Mouse (Mus musculus) neural tube, embryonic 14.5 days (tissue): ENCODE measurements around the gene Cux1. TPM values are rescaled to one million over a fixed set of nuclear protein-coding genes. Genes with fewer than 3 reads are reported as not detected.

Experiments used
- ATAC-seq: fragments of 200-750 bp; cut with Nextera tagmentation; 2 replicates; pipeline ENCODE4 v1.8.0; 2017; ENCODE audit warnings: low read depth, mild to moderate bottlenecking, moderate TSS enrichment, moderate library complexity
- H3K27ac ChIP-seq: fragments of 300-500 bp; sonication (generic); 2 replicates; pipeline ENCODE4 v1.5.1; 2014; ENCODE audit warnings: low read depth, mild to moderate bottlenecking, control low read depth, low read length, moderate library complexity, mixed read lengths
- H3K27me3 ChIP-seq: fragments of 300-500 bp; sonication (generic); 2 replicates; pipeline ENCODE4 v1.6.1; 2014; ENCODE audit warnings: low read length; ENCODE audit not compliant: control insufficient read depth, insufficient read depth
- H3K36me3 ChIP-seq: fragments of 300-500 bp; sonication (generic); 2 replicates; pipeline ENCODE4 v1.6.1; 2014; ENCODE audit warnings: low read length, mixed read lengths; ENCODE audit not compliant: control insufficient read depth, insufficient read depth
- H3K4me1 ChIP-seq: fragments of 300-500 bp; sonication (generic); 2 replicates; pipeline ENCODE4 v1.6.1; 2014; ENCODE audit warnings: low read length; ENCODE audit not compliant: control insufficient read depth, insufficient read depth
- H3K4me2 ChIP-seq: fragments of 300-500 bp; sonication (generic); 2 replicates; pipeline ENCODE4 v1.6.1; 2014; ENCODE audit warnings: mild to moderate bottlenecking, low read depth, low read length, control low read depth
- H3K4me3 ChIP-seq: fragments of 300-500 bp; sonication (generic); 2 replicates; pipeline ENCODE4 v1.5.1; 2014; ENCODE audit warnings: low read depth, low read length, control low read depth, mixed read lengths
- H3K9ac ChIP-seq: fragments of 300-500 bp; sonication (generic); replicated peaks from 2 replicates; pipeline ENCODE4 v1.6.1; 2014; ENCODE audit warnings: low read depth, mild to moderate bottlenecking, control low read depth, low read length, mixed read lengths
- H3K9me3 ChIP-seq: fragments of 300-500 bp; sonication (generic); 2 replicates; pipeline ENCODE4 v1.6.1; 2016; ENCODE audit warnings: low read length; ENCODE audit not compliant: control insufficient read depth
- WGBS: fragments of 180-500 bp; shearing (Covaris S2); extraction: QIAGEN DNeasy Blood & Tissue Kit; methylation state at CpG from one replicate; pipeline ENCODE4 v1.1.7; 2014; 5-methylcytosine and 5-hydroxymethylcytosine counted together
- polyA plus RNA-seq: library from polyadenylated mRNA; unstranded; fragments of >200 nt; fragmentation: Nextera tagmentation; extraction: Ambion mirVana; gene quantifications from 2 replicates; pipeline ENCODE4 v1.2.1, GENCODE M21; 2014

Gene Cux1
- polyA plus RNA-seq, 1 experiment from 2014 or later: 95.3 TPM

DNA sequence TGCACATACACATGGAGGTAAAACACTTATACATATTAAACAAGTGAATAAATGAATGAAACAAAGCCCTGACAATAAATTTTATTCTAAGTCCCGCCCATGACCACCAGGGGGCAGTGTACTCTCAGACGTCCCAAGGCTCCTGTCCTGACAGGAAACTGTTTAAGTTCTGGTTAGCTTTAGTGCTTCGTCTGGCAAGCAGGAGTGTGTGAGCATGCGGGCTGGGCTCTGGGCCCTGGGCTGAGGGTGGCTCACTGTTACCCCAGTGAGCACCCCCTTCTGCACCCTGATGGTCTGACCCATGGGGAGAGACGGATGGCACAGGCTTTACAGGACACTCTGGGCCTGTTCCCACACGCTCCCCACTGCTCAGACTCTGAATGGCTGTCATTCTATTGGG, 308.4 kb downstream of the Cux1 start:
- H3K4me3 ChIP-seq: no peak overlapping the region
- WGBS: 33% methylated on average over 6 of the region's 6 CpGs

DNA sequence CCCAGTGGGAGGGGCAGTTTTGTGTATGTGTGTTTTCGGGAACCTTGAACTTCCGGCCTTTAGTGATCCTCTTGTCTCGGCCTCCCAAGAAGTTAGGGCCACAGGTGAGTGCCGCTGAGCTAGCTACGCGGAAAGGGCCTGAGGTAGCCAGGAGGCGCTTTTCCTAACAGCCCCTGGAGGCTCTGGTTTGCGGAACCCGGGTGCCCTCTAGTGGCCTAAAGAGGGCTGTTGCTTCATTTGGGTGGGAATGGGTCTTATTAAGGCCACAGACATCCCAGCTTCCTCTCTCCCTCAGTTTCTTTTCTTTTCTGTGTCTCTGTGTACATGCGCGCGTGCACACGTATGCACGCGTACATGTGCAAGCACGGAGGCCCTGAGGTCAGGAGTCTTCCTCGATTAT, 314.4 kb downstream of the Cux1 start:
- 18% methylated on average over 17 of the region's 17 CpGs for WGBS
- H3K4me1 ChIP-seq: no peaks in the 10 kb centered on the region
- ATAC-seq: peak; percentile 60
- no peaks in the 10 kb centered on the region for H3K9me3 ChIP-seq
- H3K4me3 ChIP-seq: no peak overlapping the region
- no peaks in the 10 kb centered on the region for H3K36me3 ChIP-seq
- no peak overlapping the region for H3K4me2 ChIP-seq
- H3K27me3 ChIP-seq: no peaks in the 10 kb centered on the region
- H3K9ac ChIP-seq: no peak overlapping the region
- no peak overlapping the region for H3K27ac ChIP-seq

More for the DNA sequence above, 308.4 kb downstream of the Cux1 start:
- ATAC-seq: no peak
- no peaks in the 10 kb centered on the region for H3K27me3 ChIP-seq
- H3K9ac ChIP-seq: no peak overlapping the region
- H3K27ac ChIP-seq: no peak overlapping the region
- H3K4me1 ChIP-seq: no peaks in the 10 kb centered on the region
- no peak overlapping the region for H3K4me2 ChIP-seq
- H3K9me3 ChIP-seq: no peaks in the 10 kb centered on the region
- no peaks in the 10 kb centered on the region for H3K36me3 ChIP-seq

DNA sequence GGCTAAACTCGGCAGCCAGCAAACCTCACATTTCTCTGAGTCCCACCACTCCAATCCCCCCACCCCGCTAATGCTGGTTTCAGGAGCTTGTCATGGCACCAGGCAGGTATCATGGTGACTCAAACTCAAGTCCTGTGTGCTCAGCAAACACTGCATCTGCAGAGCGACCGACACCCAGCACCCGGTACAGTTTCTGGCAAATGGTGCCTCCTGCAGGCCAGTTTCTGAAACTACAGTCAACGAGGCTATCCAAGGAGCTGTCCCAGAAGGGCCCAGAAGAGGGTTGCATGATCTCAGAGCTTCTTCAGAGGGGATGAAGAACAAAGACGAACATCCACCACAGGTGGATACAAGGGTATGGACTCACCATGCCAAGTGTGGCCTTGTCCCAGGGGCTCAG, 316.3 kb downstream of the Cux1 start:
- H3K9ac ChIP-seq: no peak overlapping the region
- H3K9me3 ChIP-seq: no peaks in the 10 kb centered on the region
- H3K27ac ChIP-seq: no peak overlapping the region
- ATAC-seq: no peak
- H3K36me3 ChIP-seq: no peaks in the 10 kb centered on the region
- WGBS: 51% methylated on average over 7 of the region's 7 CpGs
- no peaks in the 10 kb centered on the region for H3K27me3 ChIP-seq
- no peak overlapping the region for H3K4me2 ChIP-seq
- no peak overlapping the region for H3K4me3 ChIP-seq
- H3K4me1 ChIP-seq: no peaks in the 10 kb centered on the region

DNA sequence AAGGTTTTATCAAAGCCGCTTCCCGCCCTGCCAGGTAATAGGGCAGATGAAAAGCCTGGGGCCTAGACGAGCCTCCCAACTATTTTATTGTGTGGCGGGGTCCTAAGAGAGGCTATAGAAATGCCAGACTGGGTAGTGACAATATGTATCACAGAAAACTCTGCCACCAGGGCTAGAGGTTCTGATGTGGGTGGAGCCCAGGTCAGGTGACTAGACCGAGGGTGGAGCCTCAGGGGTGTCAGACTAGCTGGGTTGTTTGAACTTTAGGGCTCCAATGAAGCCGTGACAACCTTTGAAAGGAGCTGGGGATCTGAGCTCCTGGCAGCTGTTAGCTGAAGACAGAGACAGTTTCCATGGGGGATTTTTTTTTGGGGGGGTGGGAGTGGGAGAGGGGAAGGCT, 318.8 kb downstream of the Cux1 start:
- no peak for ATAC-seq
- Histone ChIP-seq H3K4me3 (no peak overlapping the region), H3K36me3 (no peaks in the 10 kb centered on the region), H3K4me2 (no peak overlapping the region), H3K9ac (no peak overlapping the region), H3K27me3 (peaks cover 3% of the 10 kb centered on the region; the same call in 1 of the 2 replicates), H3K27ac (no peak overlapping the region), H3K9me3 (no peaks in the 10 kb centered on the region), H3K4me1 (peaks cover 2% of the 10 kb centered on the region; the same call in 1 of the 2 replicates)
- WGBS: 52% methylated on average over 6 of the region's 6 CpGs

DNA sequence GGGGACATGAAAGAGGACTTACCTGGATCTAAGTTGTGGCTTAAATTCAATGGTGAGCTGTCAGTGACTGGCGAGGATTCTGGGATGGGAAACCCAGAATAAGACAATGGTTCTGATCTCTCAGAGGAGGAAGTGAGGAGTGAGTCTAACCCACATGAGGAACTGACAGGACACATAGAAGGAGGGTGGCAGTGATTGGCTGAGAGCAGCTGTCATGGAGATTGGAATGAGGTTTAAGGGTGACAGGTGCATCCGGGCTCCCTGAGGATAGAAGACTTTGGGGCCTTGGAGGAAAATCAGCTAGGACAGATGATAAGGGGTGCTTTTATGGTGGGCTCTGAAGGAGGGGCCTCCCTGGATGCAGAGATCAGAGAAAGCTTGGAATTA, 320.8 kb downstream of the Cux1 start, which contains the start of gene Sh2b2:
Gene Sh2b2 (minus strand): TSS at position 105 of the 387 bp plus-strand sequence.
- ATAC-seq: no peak
- peaks cover 19% of the 10 kb centered on the region; the same call in 1 of the 2 replicates for H3K4me1 ChIP-seq
- peak within 1 kb of the TSS; percentile 87; the same call in 1 of the 2 replicates for H3K9ac ChIP-seq
- WGBS: 88% methylated on average over 2 of the region's 2 CpGs
- no peaks in the 10 kb centered on the region for H3K36me3 ChIP-seq
- peak within 1 kb of the TSS; percentile 86 for H3K4me3 ChIP-seq
- H3K4me2 ChIP-seq: peak within 1 kb of the TSS; percentile 75
- H3K27me3 ChIP-seq: peaks cover 3% of the 10 kb centered on the region; the same call in 1 of the 2 replicates
- no peaks in the 10 kb centered on the region for H3K9me3 ChIP-seq
- peak within 1 kb of the TSS; percentile 78 for H3K27ac ChIP-seq

DNA sequence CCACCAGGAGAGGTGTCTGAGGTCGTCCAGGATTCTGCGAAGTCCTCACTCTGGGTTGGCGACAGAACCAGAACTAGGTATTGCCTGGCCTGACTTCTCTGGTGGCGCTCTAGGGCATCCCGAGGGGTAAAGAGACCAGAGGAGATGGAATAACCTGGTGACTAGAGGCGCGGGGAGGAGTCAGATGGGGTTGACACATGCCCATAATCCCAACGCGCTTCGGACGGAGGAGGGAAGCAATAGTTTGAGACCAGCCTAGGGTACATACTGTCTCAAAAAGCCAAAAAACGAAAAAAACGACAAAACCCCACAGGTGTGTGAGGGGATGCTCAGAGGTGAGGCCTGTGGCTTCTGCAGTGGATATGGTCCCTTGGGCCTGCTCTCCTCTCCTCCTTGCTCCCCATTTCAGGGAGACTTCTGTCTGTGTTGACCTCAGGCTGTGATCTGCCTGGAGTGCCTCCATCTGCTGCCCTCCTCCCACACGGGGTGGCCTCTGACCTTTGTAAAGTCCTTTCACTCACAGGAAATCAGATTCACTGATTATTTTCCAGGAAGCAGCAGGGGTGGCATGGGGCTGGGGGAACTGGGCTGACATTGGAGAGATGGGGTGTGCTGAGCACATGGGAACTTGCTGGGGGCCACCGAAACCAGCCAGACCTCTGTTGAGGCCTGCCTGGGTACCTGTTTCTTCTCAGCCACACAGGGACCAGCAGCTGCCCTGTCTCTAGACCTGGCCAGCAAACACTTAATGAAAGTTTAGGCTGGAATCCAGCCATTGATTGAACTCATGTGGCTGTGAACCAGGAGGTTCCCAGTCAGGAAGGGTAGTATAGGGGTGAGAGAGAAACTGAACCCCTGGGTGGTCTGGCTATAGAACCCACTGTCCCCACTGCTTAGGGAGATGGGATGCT, 321.5 kb downstream of the Cux1 start:
- ATAC-seq: no peak; the same call in 1 of the 2 replicates
- H3K4me1 ChIP-seq: peaks cover 22% of the 10 kb centered on the region; the same call in 1 of the 2 replicates
- no peaks in the 10 kb centered on the region for H3K9me3 ChIP-seq
- peak overlapping the region; percentile 86 for H3K4me3 ChIP-seq
- 15% methylated on average over 15 of the region's 15 CpGs for WGBS
- no peaks in the 10 kb centered on the region for H3K36me3 ChIP-seq
- H3K27me3 ChIP-seq: peaks cover 3% of the 10 kb centered on the region; the same call in 1 of the 2 replicates
- peak overlapping the region; percentile 87; the same call in 1 of the 2 replicates for H3K9ac ChIP-seq
- H3K27ac ChIP-seq: peak overlapping the region; percentile 78
- H3K4me2 ChIP-seq: peak overlapping the region; percentile 75

DNA sequence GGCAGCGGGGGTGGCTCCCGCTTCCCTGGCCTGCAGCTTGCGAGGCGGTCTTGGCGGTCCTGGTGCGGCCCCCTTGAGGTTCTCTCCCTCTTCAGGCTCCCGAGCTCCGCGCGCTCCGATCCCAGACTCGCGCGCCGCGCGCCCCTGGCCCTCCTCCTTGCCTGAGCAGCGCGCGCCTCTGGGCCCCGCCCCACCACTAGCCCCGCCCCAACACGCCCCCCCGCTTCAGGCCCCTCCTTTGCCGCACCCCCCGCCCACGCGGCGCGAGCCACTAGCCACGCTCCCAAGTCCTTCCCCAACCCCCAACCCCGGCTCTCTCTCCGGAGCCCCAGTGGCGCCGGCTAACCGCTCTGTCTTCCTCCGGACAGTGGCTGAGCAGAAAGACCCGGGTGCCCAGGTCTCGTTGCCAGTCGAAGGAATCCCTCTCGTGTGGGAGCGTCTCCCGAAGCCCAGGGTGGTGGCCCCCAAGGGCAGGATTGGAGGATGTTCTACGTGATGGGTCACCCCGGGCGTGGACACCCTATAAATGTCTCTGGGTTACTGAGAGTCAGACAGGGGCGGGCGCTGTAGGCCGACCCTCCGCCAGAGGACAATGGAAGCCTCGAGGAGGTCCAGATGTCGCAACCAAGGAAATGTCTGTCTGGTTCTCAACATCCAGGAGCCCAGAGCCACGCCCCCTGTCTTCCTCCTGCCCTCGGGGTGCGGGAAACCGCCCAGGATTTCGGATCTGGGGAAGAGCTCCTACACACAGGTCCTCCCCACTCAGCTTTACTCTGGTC, 322.3 kb downstream of the Cux1 start:
- Histone ChIP-seq H3K4me2 (peak overlapping the region; percentile 75), H3K9me3 (no peaks in the 10 kb centered on the region), H3K27me3 (peaks cover 3% of the 10 kb centered on the region; the same call in 1 of the 2 replicates), H3K27ac (peak overlapping the region; percentile 80), H3K4me3 (peak overlapping the region; percentile 86), H3K4me1 (peaks cover 22% of the 10 kb centered on the region; the same call in 1 of the 2 replicates), H3K9ac (peak overlapping the region; percentile 87), H3K36me3 (no peaks in the 10 kb centered on the region)
- peak; percentile 86 for ATAC-seq
- under 1% methylated on average over 35 of the region's 57 CpGs for WGBS

DNA sequence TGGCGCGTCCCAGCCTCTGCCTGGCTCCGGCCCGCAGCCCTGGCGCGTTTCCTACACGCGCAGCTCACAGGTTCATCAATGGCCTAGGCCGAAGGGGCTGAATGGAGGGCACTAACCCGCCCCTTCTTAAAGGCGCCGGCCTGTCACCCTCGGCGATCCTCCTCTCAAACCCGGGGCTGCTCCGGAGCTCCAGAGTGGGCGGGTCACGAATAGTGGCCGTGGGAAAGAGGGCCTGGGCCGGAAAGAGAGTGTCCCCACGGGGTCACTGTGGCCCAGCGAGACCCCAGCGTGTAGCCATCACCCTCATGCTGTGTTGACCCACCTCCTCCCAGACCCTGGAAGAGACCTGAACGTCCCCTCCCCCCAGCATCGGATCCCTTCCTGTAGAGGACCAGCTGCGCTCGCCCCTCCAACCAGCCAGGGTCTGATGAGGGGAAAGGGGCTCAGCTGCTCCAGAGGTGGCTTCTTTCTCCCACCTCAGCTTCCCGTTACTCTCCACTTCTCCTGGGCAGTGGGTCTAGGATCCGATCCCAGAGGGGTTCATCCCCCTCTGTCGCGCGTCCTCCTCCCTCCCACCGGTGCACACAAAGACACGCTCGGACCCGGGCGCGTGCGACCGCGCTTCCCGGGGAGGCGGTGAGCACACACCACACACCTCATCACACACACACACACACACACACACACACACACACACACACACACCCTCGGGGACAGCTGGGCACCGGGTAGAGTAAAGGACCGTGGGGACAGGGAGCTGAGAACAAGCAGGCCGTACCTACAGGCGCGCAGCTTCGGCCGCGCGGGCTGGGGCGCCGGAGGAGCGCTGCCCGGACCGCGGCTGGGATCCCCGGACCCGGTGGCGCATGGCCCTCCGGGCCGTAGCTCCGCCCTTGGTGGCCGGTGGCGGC, 323.2 kb downstream of the Cux1 start:
- H3K27me3 ChIP-seq: peaks cover 3% of the 10 kb centered on the region; the same call in 1 of the 2 replicates
- H3K4me2 ChIP-seq: peak overlapping the region; percentile 75
- peak overlapping the region; percentile 87 for H3K9ac ChIP-seq
- WGBS: under 1% methylated on average over 50 of the region's 67 CpGs
- H3K4me3 ChIP-seq: peak overlapping the region; percentile 86
- peak; percentile 59 for ATAC-seq
- H3K36me3 ChIP-seq: no peaks in the 10 kb centered on the region
- peak overlapping the region; percentile 80 for H3K27ac ChIP-seq
- H3K9me3 ChIP-seq: no peaks in the 10 kb centered on the region
- H3K4me1 ChIP-seq: peaks cover 22% of the 10 kb centered on the region; the same call in 1 of the 2 replicates
